Comparison of ENCODE assay signal across 16 mouse cellular contexts in the genomic region with DNA sequence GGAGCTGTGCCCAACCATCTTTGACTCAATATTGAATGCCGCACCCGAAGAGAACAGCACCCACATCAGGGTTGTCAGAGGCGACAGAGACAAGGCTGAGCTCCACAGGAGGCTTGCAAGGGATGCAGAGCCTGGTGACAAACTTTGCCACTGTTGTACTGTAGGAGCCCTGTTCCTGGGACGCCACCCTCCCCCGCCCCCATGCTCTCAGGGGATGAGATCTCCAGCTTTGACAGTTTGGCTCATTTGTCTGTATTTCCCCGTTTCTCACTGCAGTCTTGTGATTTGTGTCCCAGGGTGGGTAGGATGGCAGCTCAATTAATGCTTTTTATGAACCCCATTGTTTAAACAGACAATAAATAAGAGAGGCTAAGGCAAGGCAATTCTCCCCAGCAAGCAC. TPM values are rescaled to one million over a fixed set of nuclear protein-coding genes. Genes with fewer than 3 reads are reported as not detected.
"Had no signal": no experiment of that assay in that cellular context is flagged by ENCODE, and none has a peak within 500 bp of the region (broad histone marks: within the 10 kb centered on the region; RNA-seq: fewer than 3 reads in every experiment).

No protein-coding gene starts in this region.

- H3K27ac ChIP-seq: neural tube, embryonic 13.5 days; stomach, embryonic 15.5 days; stomach, postnatal 0 days had no signal

- H3K4me2 ChIP-seq: neural tube, embryonic 13.5 days; stomach, embryonic 15.5 days had no signal

- H3K9me3 ChIP-seq: neural tube, embryonic 13.5 days; stomach, embryonic 15.5 days had no signal

- DNase-seq: retina, postnatal 1 day; right cerebral cortex, adult 18-20 months; right cerebral cortex, postnatal 14 days; right cerebral cortex, postnatal 25 days; right cerebral cortex, postnatal 4 days; spleen, adult 18-20 months; thymus, adult 18-20 months; thymus, adult 2 months; thymus, postnatal 14 days; thymus, postnatal 25 days; thymus, postnatal 36 days; thymus, postnatal 4 days had no signal

- H3K9ac ChIP-seq: neural tube, embryonic 13.5 days; stomach, embryonic 15.5 days had no signal

- H3K4me3 ChIP-seq: neural tube, embryonic 13.5 days; stomach, embryonic 15.5 days had no signal

- H3K36me3 ChIP-seq: neural tube, embryonic 13.5 days; stomach, embryonic 15.5 days had no signal

RNA-seq across cellular contexts. Expression of gene Runx3, which starts 14.9 kb away (rescaled TPM):
- polyA plus RNA-seq: neural tube, embryonic 14.5 days had no signal
